Mouse (Mus musculus) testis, adult 2 months (tissue): Measurements from ENCODE around the gene Clmn.

Source experiments
- CTCF ChIP-seq: fragments of 200-500 bp; IDR thresholded peaks from 2 replicates; pipeline ENCODE4 v1.5.1; 2012; ENCODE audit warnings: low read depth, mild to moderate bottlenecking, inconsistent platforms, low read length, moderate library complexity; ENCODE audit not compliant: control insufficient read depth, insufficient read depth, insufficient replicate concordance
- POLR2A ChIP-seq: fragments of 200-500 bp; IDR thresholded peaks from 2 replicates; pipeline ENCODE4 v1.6.1; 2012; ENCODE audit warnings: low read depth, mild to moderate bottlenecking, inconsistent platforms, low read length, moderate library complexity; ENCODE audit not compliant: control insufficient read depth

- TF ChIP-seq POLR2A (no peak), CTCF (no peak)
These were observed 56.3 kb downstream of the Clmn start for GRCm38 (mm10) chr12:104808421-104809067.
